Mouse (Mus musculus) T-helper 17 cell (primary cell): ENCODE results near the gene Gm10775.

Experiments
- in situ Hi-C, 2 experiments: fragments of 300-600 bp; cut with MboI, MseI; formaldehyde crosslinking; loops; 1 replicate in 1 of 2; 2 replicates in 1 of 2; pipeline ENCODE4 v1.15.1; 2025; ENCODE audit warnings: high pct_unique_total_duplicates in 2 of 2

The Gm10775 gene

GRCm38 (mm10) chr13:65259239-65259638, at the start of gene Gm10775:
Gm10775 (plus strand) TSS chr13:65259539.
- in situ Hi-C loops = no loop called here

GRCm38 (mm10) chr13:65225945-65226344, 33.4 kb upstream of the Gm10775 start:
- in situ Hi-C loops = loop anchor here (25.0 kb wide), 3 partner anchors 1064 to 1886 kb away; partner anchors contain the start of genes Gm10767 (in 1 of the 2), Gm28557 (in 1 of the 2), Habp4 (in 1 of the 2) and Rslcan18 (in 1 of the 2)

- in situ Hi-C loops = loop anchor here (25.0 kb wide), 3 partner anchors 1064 to 1886 kb away; partner anchors contain the start of genes Gm10767 (in 1 of the 2), Gm28557 (in 1 of the 2), Habp4 (in 1 of the 2) and Rslcan18 (in 1 of the 2)
Measured at GRCm38 (mm10) chr13:65226657-65227056, 32.7 kb upstream of the Gm10775 start.

GRCm38 (mm10) chr13:65237211-65237610, 22.1 kb upstream of the Gm10775 start:
- in situ Hi-C loops = loop anchor here (5.0 to 25.0 kb wide), 5 partner anchors 135 to 1875 kb away; partner anchors contain the start of genes Cdc14b (in 1 of the 2), Gm10767 (in 1 of the 2), Gm28557 (in 1 of the 2) and Habp4 (in 1 of the 2)

- in situ Hi-C loops = loop anchor here (5.0 to 25.0 kb wide), 7 partner anchors 37 to 1872 kb away; partner anchors contain the start of genes Zfp367 (in 2 of the 2), Zfp369 (in 2 of the 2), Ercc6l2 (in 1 of the 2) and Gm10767 (in 1 of the 2)
Measured at GRCm38 (mm10) chr13:65240509-65241098, 18.7 kb upstream of the Gm10775 start.

GRCm38 (mm10) chr13:65241099-65241626, 18.2 kb upstream of the Gm10775 start:
- in situ Hi-C loops = loop anchor here (5.0 to 25.0 kb wide), 7 partner anchors 36 to 1871 kb away; partner anchors contain the start of genes Zfp367 (in 2 of the 2), Zfp369 (in 2 of the 2), Ercc6l2 (in 1 of the 2) and Gm10767 (in 1 of the 2)

- in situ Hi-C loops = loop anchor here (5.0 to 25.0 kb wide), 7 partner anchors 36 to 1871 kb away; partner anchors contain the start of genes Zfp367 (in 2 of the 2), Zfp369 (in 2 of the 2), Ercc6l2 (in 1 of the 2) and Gm10767 (in 1 of the 2)
Measured at GRCm38 (mm10) chr13:65241627-65242318, 17.6 kb upstream of the Gm10775 start.

- in situ Hi-C loops = loop anchor here (5.0 to 25.0 kb wide), 7 partner anchors 35 to 1870 kb away; partner anchors contain the start of genes Zfp367 (in 2 of the 2), Zfp369 (in 2 of the 2), Ercc6l2 (in 1 of the 2) and Gm10767 (in 1 of the 2)
Measured at GRCm38 (mm10) chr13:65242319-65242787, 17.0 kb upstream of the Gm10775 start.

GRCm38 (mm10) chr13:65243273-65243672, 16.1 kb upstream of the Gm10775 start:
- in situ Hi-C loops = loop anchor here (5.0 to 25.0 kb wide), 7 partner anchors 34 to 1869 kb away; partner anchors contain the start of genes Zfp367 (in 2 of the 2), Zfp369 (in 2 of the 2), Ercc6l2 (in 1 of the 2) and Gm10767 (in 1 of the 2)

- in situ Hi-C loops = no loop called here
Measured at GRCm38 (mm10) chr13:65258175-65258954, 974 bp upstream of the Gm10775 start.

- in situ Hi-C loops = no loop called here
Measured at GRCm38 (mm10) chr13:65262086-65262485, 2.7 kb downstream of the Gm10775 start.

- in situ Hi-C loops = loop anchor here (5.0 to 10.0 kb wide), 4 partner anchors 36 to 1463 kb away; partner anchors contain the start of genes Mfsd14b (in 2 of the 2) and Ercc6l2 (in 1 of the 2)
Measured at GRCm38 (mm10) chr13:65277994-65278382, 18.6 kb downstream of the Gm10775 start.

- in situ Hi-C loops = loop anchor here (5.0 to 10.0 kb wide), 4 partner anchors 36 to 1464 kb away; partner anchors contain the start of genes Mfsd14b (in 2 of the 2) and Ercc6l2 (in 1 of the 2)
Measured at GRCm38 (mm10) chr13:65278383-65279341, 19.3 kb downstream of the Gm10775 start, which contains the start of gene Zfp369. Zfp369 (plus strand) TSS chr13:65278814.

GRCm38 (mm10) chr13:65286771-65287170, 27.4 kb downstream of the Gm10775 start:
- in situ Hi-C loops = no loop called here

- in situ Hi-C loops = loop anchor here in 1 of 2 experiments (5.0 kb wide), 1 partner anchor 114 kb away; no protein-coding TSS in a partner anchor
Measured at GRCm38 (mm10) chr13:65296354-65296753, 37.0 kb downstream of the Gm10775 start.
